Mouse (Mus musculus) forebrain, embryonic 10.5 days (tissue): ENCODE data around the gene Tmem74b. TPM values are rescaled to one million over a fixed set of nuclear protein-coding genes. Genes with fewer than 3 reads are reported as not detected.

Experiments used
- DNase-seq: peaks from one replicate; pipeline ENCODE4 v3.0.0-alpha.2; 2017; ENCODE audit warnings: low spot score; ENCODE audit errors: extremely low spot score
- H3K27ac ChIP-seq: fragments of 300-500 bp; sonication (generic); 2 replicates; pipeline ENCODE4 v1.5.1; 2016; ENCODE audit warnings: mild to moderate bottlenecking
- H3K27me3 ChIP-seq: fragments of 300-500 bp; sonication (generic); 2 replicates; pipeline ENCODE4 v1.6.1; 2016; ENCODE audit warnings: mild to moderate bottlenecking; ENCODE audit not compliant: poor library complexity, severe bottlenecking
- H3K36me3 ChIP-seq: fragments of 300-500 bp; sonication (generic); replicated peaks from 2 replicates; pipeline ENCODE4 v1.6.1; 2016; ENCODE audit warnings: mild to moderate bottlenecking, moderate library complexity
- H3K4me1 ChIP-seq: fragments of 300-500 bp; sonication (generic); 2 replicates; pipeline ENCODE4 v1.6.1; 2016
- H3K4me3 ChIP-seq: fragments of 300-500 bp; sonication (generic); 2 replicates; pipeline ENCODE4 v1.5.1; 2016; ENCODE audit warnings: mild to moderate bottlenecking, moderate library complexity
- H3K9me3 ChIP-seq: fragments of 300-500 bp; sonication (generic); 2 replicates; pipeline ENCODE4 v1.6.1; 2016; ENCODE audit warnings: mild to moderate bottlenecking, moderate library complexity
- WGBS: fragments of 180-500 bp; shearing (Covaris S2); methylation state at CpG from one replicate; pipeline ENCODE4 v1.1.7; 2016; 5-methylcytosine and 5-hydroxymethylcytosine counted together
- polyA plus RNA-seq: library from polyadenylated mRNA; unstranded; fragments of >200 nt; fragmentation: Nextera tagmentation; extraction: Ambion mirVana; gene quantifications from 2 replicates; pipeline ENCODE4 v1.2.1, GENCODE M21; 2016

Gene Tmem74b
- polyA plus RNA-seq = 5.7 and 5.8 TPM in 2 replicates

DNA sequence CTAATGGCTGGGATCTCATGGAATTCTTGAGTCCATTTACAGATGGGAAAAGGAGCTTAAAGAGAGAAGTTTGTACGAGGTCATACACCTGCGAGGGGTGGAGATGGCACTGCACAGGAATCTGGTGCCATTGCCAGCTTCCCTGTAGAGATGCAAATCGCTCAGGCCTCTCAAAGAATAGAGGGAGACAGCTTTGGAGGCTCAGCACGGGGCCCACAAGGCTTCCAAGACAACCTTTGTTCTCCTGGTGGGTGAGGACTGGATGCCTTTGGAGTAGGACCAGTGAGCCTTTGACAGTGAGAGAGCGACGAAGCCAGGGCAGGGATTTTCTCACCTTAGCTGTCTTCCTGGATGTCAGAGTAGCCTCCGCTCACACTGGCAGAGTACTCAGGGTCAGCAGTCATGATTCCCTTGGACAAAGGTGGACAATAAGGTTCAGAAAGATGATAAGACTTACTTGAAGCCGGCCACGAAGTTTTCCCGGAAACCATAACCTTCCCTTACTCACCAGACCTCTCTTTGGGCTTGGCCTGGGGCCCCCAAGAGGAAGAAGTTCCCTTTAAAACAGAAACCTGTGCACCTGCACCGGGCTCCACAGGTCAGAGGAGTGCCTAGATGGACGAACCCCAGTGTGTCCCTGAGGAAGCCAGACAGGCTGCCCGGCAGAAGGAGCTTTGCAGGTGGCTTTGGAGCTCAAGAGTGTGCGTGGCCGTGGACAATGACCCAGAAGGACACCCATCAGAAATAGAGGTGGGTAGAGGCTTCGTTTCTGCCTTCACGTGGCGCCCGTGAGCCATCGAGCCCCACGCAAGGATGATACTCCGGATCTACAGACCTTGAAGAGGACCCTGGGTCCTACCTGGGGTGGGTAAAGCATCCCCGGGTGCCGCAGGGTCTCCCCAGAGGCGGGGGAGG is at the start of gene Tmem74b:
TSS of gene Tmem74b (plus strand) at position 778 of the 915 bp plus-strand sequence.
- 2% methylated on average over 25 of the region's 25 CpGs for WGBS
- H3K4me1 ChIP-seq = peaks cover 27% of the 10 kb centered on the region
- no peak for DNase-seq
- no peaks in the 10 kb centered on the region for H3K9me3 ChIP-seq
- H3K36me3 ChIP-seq = 0 out of 2 replicates have a peak, but pooled peaks cover 3% of the 10 kb centered on the region
- peak within 1 kb of the TSS; percentile 88 for H3K27ac ChIP-seq
- H3K4me3 ChIP-seq = peak within 1 kb of the TSS; percentile 77
- peaks cover 72% of the 10 kb centered on the region for H3K27me3 ChIP-seq

DNA sequence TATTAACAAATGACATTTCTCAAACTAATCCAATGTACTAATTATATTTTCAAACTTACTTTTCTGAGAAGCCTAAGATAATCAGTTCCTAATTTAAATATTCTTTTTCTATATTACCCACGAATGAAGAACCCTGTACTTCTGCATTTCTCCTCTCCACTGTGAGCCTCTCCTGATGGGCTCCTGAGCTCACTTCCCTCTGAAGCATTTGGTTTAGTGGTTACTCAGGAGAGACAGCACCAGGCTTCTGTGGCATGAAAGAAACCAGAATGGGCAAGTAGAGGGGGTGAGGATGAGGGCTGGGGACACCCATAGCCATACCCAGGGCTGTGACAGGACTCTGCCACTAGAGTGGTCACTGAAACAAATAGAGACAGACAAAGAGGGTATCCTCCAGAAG is 49.8 kb upstream of the Tmem74b start:
- WGBS = 80% methylated on average over 1 of the region's 1 CpGs
- Histone ChIP-seq H3K36me3 (no peaks in the 10 kb centered on the region), H3K27me3 (no peaks in the 10 kb centered on the region), H3K9me3 (no peaks in the 10 kb centered on the region), H3K27ac (no peak overlapping the region), H3K4me3 (no peak overlapping the region), H3K4me1 (no peaks in the 10 kb centered on the region)
- DNase-seq = no peak

DNA sequence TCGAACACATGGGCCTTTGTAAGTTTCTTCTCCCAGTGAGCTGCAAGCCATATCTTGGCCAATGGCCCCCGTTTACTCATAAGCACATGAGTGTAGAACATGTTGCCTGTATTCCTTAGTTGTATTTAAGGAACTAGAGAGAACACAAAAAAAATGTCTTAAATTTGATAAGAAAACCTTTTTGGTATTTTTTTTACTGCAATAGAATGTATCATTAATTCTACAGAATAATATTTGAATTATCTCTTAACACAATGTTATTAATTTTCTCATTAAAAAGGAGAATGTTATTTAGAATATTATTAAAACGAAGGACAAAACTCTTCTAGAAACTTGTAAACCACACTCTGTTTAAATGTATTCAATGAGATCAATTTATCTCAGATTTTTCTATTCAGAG is 33.4 kb upstream of the Tmem74b start, which contains the start of gene Rad21l:
TSS of gene Rad21l (minus strand) at position 101 of the 400 bp plus-strand sequence.
- 81% methylated on average over 3 of the region's 3 CpGs for whole genome bisulfite sequencing

DNA sequence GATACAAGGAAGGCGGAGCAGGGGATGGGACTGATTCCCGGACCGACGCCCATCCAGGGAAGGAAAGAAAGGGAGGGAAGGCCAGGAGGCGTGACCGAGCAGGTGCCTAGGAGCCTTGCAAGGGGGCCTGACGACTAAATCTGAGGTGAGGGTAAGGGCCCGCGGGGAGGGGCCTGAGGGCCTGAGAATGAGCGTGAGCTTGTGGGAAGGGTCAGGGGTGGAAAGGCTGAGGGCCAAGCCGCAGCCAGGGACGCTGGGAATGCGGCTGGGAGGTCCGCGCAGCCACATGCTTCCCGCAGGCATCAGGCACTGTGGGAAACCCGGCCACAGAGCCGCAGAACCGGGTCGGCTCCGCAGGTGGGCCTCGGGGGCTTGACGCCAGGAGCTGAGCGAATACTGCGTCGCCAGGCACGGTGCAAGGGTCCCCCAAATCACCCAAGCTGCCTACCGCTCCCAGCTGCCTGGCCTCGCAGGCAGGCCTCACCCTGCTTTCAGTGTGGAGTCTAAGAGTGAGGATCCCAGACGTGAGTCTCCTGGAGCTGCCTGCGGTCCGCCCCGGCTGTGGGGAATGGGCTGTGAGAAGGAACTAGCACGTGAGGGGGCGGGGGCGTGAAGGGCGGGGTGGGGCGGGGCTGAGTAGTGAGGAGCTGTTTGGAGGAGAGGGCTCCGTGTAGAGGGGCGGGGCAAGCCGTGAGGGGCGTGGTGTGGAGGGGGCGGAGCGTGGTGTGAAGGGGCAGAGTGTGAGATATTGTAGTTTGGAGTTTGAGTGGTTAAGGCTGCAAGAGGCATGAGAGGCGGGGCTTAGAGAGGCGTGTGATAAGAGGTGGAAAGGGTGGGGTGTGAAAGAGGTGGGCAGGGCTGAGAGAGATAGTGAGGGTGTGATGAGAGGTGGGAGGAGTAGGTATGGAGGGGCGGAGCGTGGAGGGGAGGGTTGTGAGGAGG is 31.5 kb upstream of the Tmem74b start:
- DNase-seq = no peak
- Histone ChIP-seq H3K4me1 (peaks cover 7% of the 10 kb centered on the region), H3K4me3 (peak overlapping the region; percentile 25), H3K27ac (no peak overlapping the region), H3K27me3 (peaks cover 18% of the 10 kb centered on the region), H3K36me3 (no peaks in the 10 kb centered on the region), H3K9me3 (peaks cover 9% of the 10 kb centered on the region; the same call in 1 of the 2 replicates)
- 39% methylated on average over 47 of the region's 48 CpGs for WGBS

More for the DNA sequence above, 33.4 kb upstream of the Tmem74b start, which contains the start of gene Rad21l:
- DNase-seq = no peak
- Histone ChIP-seq H3K36me3 (no peaks in the 10 kb centered on the region), H3K27ac (no peak within 1 kb of the TSS), H3K4me1 (peaks cover 7% of the 10 kb centered on the region), H3K27me3 (peaks cover 18% of the 10 kb centered on the region), H3K4me3 (no peak within 1 kb of the TSS), H3K9me3 (peaks cover 9% of the 10 kb centered on the region; the same call in 1 of the 2 replicates)

DNA sequence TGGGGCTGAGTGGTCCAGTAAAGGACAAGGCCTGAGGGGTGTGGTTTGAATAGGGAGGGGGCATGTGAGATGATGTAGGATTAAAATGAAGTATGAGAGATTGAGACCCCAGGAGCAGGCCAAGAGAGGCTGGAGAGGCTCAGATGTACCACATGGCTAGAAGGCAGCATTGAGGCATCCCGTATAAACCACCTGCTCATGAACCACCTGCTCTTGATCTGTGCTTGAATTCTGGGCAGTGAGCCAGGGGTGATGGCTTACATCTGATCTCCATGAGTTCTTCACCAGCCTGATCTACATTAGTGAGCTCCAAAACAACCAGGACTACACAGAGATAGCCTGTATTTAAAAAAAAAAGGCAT is 30.9 kb upstream of the Tmem74b start:
- Histone ChIP-seq H3K27me3 (peaks cover 18% of the 10 kb centered on the region), H3K27ac (no peak overlapping the region), H3K9me3 (peaks cover 9% of the 10 kb centered on the region; the same call in 1 of the 2 replicates), H3K4me3 (no peak overlapping the region), H3K4me1 (peaks cover 7% of the 10 kb centered on the region), H3K36me3 (no peaks in the 10 kb centered on the region)
- no peak for DNase-seq
- WGBS = 86% methylated on average over 1 of the region's 1 CpGs

DNA sequence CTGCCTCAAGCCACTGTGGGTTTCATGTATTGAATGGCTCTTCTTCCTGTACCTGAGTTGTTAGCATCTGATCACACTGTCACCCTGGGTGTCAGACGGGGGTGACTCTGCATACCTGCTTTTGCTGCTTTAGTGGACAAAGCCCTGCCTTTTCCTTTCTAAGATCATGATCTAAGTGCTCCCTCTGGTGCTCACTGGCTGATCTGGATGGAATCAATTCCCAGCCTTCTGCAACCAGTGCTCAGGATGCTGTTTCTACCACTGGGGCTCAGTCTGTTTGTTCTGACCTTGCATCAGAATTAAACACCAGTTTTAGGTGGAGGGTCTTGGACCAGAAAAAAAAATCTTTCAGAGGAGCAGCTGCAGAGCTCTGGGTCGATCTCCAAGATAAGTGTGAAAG is 25.6 kb upstream of the Tmem74b start:
- Histone ChIP-seq H3K27ac (no peak overlapping the region), H3K36me3 (no peaks in the 10 kb centered on the region), H3K4me3 (no peak overlapping the region), H3K9me3 (no peaks in the 10 kb centered on the region), H3K4me1 (no peaks in the 10 kb centered on the region), H3K27me3 (no peaks in the 10 kb centered on the region)
- DNase-seq = no peak
- 68% methylated on average over 2 of the region's 2 CpGs for WGBS

DNA sequence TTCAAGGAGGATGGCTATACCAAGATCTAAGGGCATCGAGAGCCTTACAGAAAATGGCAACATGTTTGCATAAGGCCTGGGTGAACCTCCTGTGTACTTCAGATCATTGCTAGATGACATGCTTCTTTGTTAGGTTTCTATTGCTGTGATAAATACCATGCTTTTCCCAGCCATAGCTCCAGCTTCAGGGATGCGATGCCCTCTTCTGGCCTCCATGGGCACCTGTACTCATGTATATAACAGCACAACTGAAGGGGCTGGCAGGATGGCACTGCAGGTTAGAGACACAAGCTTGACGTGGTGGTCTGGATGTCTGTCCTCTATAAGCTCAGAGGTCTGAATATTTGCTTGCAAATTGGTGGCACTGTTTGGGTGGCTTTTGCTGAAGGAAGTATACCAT is 19.5 kb upstream of the Tmem74b start:
- Histone ChIP-seq H3K27me3 (no peaks in the 10 kb centered on the region; the same call in 1 of the 2 replicates), H3K27ac (no peak overlapping the region), H3K4me3 (no peak overlapping the region), H3K36me3 (no peaks in the 10 kb centered on the region), H3K4me1 (no peaks in the 10 kb centered on the region), H3K9me3 (no peaks in the 10 kb centered on the region)
- 60% methylated on average over 3 of the region's 3 CpGs for WGBS
- peak; percentile 17 for DNase-seq

DNA sequence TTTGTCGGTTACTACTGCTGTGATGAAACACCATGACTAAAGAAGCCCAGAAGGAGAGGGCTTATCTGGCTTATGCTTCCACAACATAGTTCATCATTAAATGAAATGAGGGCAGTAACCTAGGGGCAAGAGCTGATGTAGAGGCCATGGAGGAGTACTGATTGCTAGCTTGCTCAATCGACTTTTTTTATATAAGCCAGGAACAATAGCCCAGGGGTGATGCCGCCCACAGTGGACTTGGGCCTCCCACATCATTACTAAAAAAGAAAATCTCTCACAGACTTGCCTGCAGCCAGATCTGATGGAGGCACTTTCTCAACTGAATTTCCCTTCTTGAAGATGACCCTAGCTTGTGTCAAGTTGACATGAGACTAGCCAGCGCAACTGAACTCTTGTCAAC is 18.8 kb upstream of the Tmem74b start:
- no peaks in the 10 kb centered on the region for H3K9me3 ChIP-seq
- no peaks in the 10 kb centered on the region for H3K36me3 ChIP-seq
- no peaks in the 10 kb centered on the region for H3K4me1 ChIP-seq
- no peaks in the 10 kb centered on the region; the same call in 1 of the 2 replicates for H3K27me3 ChIP-seq
- peak; percentile 4 for DNase-seq
- no peak overlapping the region for H3K27ac ChIP-seq
- H3K4me3 ChIP-seq = no peak overlapping the region
- WGBS = 88% methylated on average over 4 of the region's 4 CpGs

DNA sequence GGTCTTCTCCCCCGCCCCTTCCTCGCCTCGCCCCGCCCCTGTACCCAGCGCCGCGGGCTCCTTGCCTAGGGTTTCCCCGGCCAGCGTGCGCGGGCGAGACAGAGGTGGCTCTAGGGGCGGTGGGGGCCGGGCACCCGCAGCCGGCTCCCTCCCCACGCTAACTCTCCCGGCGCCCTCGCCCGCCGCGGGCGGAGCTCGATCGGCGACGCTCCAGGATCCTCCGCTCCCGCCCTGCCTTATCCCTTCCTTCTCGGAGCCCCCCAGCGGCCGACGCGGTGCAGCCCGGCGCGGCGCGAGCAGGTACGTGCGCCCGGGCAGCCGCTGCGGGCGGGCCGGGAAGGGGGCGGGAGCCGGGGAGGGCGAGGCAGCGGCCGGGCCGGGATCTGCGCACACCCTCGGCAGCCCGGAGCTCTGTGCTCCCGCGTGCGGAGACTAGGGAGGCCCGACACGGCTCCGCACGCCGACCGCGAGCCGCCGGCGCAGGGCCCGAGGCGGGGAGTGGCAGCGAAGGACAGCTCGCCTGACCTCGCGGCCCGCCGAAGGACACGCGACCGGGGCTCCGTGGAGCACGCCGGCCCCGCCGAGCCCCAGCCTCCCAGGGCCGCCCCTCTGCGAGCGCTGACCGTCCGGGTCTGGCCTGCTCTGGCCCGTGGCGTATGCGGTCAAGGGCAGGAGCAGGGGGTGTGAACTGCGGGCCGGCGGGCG is 490 bp downstream of the Tmem74b start:
- Histone ChIP-seq H3K36me3 (peaks cover 10% of the 10 kb centered on the region; the same call in 1 of the 2 replicates), H3K9me3 (no peaks in the 10 kb centered on the region), H3K4me1 (peaks cover 27% of the 10 kb centered on the region), H3K27ac (peak overlapping the region; percentile 88), H3K27me3 (peaks cover 76% of the 10 kb centered on the region), H3K4me3 (peak overlapping the region; percentile 77)
- under 1% methylated on average over 73 of the region's 97 CpGs for WGBS
- DNase-seq = peak; percentile 55

DNA sequence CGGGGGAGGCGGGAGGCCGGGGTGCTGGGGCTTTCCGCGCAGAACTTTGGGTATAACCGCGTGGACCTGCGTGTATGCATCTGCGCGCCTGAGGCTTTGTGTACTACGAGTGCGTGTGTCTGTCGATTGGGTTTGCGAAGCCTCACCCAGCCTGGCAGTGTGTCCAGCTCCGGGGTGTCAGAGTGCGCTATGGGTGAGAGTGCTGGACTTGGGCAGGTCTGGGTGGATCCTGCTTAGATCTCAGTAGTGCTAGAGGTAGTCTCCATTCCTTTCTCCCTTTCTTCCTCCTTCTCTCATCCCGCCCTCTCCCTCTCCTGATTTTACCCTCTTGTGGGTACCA is 1.0 kb downstream of the Tmem74b start:
- H3K27me3 ChIP-seq = peaks cover 76% of the 10 kb centered on the region
- peak; percentile 46 for DNase-seq
- WGBS = 2% methylated on average over 17 of the region's 17 CpGs
- H3K4me3 ChIP-seq = peak overlapping the region; percentile 77
- H3K9me3 ChIP-seq = no peaks in the 10 kb centered on the region
- H3K27ac ChIP-seq = peak overlapping the region; percentile 88
- peaks cover 32% of the 10 kb centered on the region for H3K4me1 ChIP-seq
- peaks cover 14% of the 10 kb centered on the region; the same call in 1 of the 2 replicates for H3K36me3 ChIP-seq

DNA sequence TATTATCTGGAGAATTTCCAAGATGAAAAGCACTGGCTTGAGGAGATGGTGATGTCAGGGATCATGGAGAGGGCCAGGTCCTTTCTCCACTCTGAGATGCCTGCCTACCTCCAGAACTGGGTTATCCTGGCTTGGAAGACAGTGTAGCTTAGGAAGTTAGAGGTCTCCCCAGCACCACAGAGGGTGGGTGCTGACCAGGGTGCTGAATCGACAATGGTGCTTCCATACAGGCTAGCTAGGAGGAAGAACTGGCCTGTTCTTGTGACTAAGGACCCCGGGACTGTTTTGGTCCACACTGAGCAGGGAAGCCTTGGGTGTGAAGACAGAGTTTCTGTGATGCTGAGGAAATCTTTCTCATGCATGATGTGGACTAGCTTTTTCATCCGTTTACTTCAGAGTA is 10.8 kb downstream of the Tmem74b start:
- DNase-seq = no peak
- Histone ChIP-seq H3K9me3 (no peaks in the 10 kb centered on the region), H3K4me1 (peaks cover 2% of the 10 kb centered on the region; the same call in 1 of the 2 replicates), H3K4me3 (no peak overlapping the region), H3K27ac (no peak overlapping the region), H3K36me3 (peaks cover 35% of the 10 kb centered on the region), H3K27me3 (no peaks in the 10 kb centered on the region)
- 38% methylated on average over 3 of the region's 3 CpGs for WGBS

DNA sequence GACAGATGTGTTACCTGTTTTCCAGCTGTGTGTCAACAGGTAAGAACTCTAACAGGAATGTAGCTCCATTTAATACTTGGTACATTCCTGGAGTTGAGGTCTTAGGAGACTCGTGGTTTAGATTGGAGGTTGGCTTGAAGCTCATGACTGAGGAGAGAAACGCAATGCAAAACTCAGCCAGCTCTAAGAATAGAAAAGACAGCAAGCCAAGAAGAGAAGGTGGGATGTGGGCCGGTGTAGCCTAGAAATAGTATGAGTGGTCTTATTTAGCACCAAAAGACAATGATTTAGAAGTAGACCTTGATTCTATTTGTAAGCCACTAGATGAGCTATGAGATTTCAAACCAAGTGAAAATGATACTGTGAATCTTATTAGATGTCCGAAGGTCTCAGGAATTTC is 13.7 kb downstream of the Tmem74b start:
- WGBS = 93% methylated on average over 4 of the region's 4 CpGs
- Histone ChIP-seq H3K4me1 (no peaks in the 10 kb centered on the region), H3K36me3 (peaks cover 63% of the 10 kb centered on the region), H3K27me3 (no peaks in the 10 kb centered on the region), H3K27ac (no peak overlapping the region), H3K4me3 (no peak overlapping the region), H3K9me3 (no peaks in the 10 kb centered on the region)
- DNase-seq = no peak
